18 mouse cellular contexts compared by ENCODE assay signal in genomic region chr2:7092641-7093040, GRCm38 (mm10).
A peak's percentile ranks its signal among the peaks of the same experiment; 100 is the strongest.
DNase-seq lines count a peak whose midpoint lies in the region; ATAC-seq and TF ChIP-seq lines count a peak whose summit lies in the region.
"Had no signal": no experiment of that assay in that cellular context is flagged by ENCODE, and none has a peak within 500 bp of the region (broad histone marks: within the 10 kb centered on the region; RNA-seq: fewer than 3 reads in every experiment).

No protein-coding gene starts in this region.

- H3K27me3 ChIP-seq in midbrain, postnatal 0 days (ENCODE audit: insufficient read depth, low read length): no peaks in the 10 kb centered on the region
- no peaks in the 10 kb centered on the region for H3K27me3 ChIP-seq in midbrain, embryonic 14.5 days (ENCODE audit: control insufficient read depth, insufficient read depth, low read length)
- H3K27me3 ChIP-seq: CH12.LX; hindbrain, embryonic 13.5 days had no signal

- H3K9ac ChIP-seq in midbrain, postnatal 0 days (replicated peaks; ENCODE audit: low read length, poor library complexity, severe bottlenecking): no peak overlapping the region
- H3K9ac ChIP-seq in midbrain, embryonic 14.5 days (replicated peaks; ENCODE audit: low read length): no peak overlapping the region
- H3K9ac ChIP-seq: hindbrain, embryonic 13.5 days had no signal

- intact Hi-C loops in left cerebral cortex, adult 2 months (cut with DNase I): no loop called here

- no peaks in the 10 kb centered on the region; the same call in 1 of the 2 replicates for H3K4me1 ChIP-seq in midbrain, postnatal 0 days (ENCODE audit: insufficient read depth, low read length)
- H3K4me1 ChIP-seq in midbrain, embryonic 14.5 days (ENCODE audit: control insufficient read depth, insufficient read depth, low read length): peaks cover 9% of the 10 kb centered on the region; the same call in 1 of the 2 replicates

- 93% methylated on average over 5 of the region's 5 CpGs for WGBS in midbrain, postnatal 0 days
- 98% methylated on average over 5 of the region's 5 CpGs for WGBS in midbrain, embryonic 14.5 days

- no peaks in the 10 kb centered on the region for H3K36me3 ChIP-seq in midbrain, postnatal 0 days (ENCODE audit: insufficient read depth, low read length)
- no peaks in the 10 kb centered on the region for H3K36me3 ChIP-seq in midbrain, embryonic 14.5 days (ENCODE audit: control insufficient read depth, insufficient read depth, low read length)
- H3K36me3 ChIP-seq: embryonic facial prominence, embryonic 10.5 days; heart, embryonic 10.5 days; hindbrain, embryonic 13.5 days had no signal

- H3K9me3 ChIP-seq in midbrain, postnatal 0 days (ENCODE audit: low read length): no peaks in the 10 kb centered on the region
- peaks cover 3% of the 10 kb centered on the region; the same call in 1 of the 2 replicates for H3K9me3 ChIP-seq in midbrain, embryonic 14.5 days (ENCODE audit: control insufficient read depth, low read length)
- H3K9me3 ChIP-seq: embryonic facial prominence, embryonic 10.5 days; heart, embryonic 10.5 days; hindbrain, embryonic 13.5 days had no signal

- ATAC-seq in midbrain, postnatal 0 days (ENCODE audit: low FRiP score): no peak
- ATAC-seq in midbrain, embryonic 14.5 days (ENCODE audit: low FRiP score, low TSS enrichment): no peak
- ATAC-seq: forebrain, embryonic 14.5 days had no signal

- H3K27ac ChIP-seq in left cerebral cortex, adult 2 months: peak overlapping the region; percentile 60
- no peak overlapping the region for H3K27ac ChIP-seq in midbrain, postnatal 0 days (ENCODE audit: low read depth, low read length)
- H3K27ac ChIP-seq in midbrain, embryonic 14.5 days (replicated peaks; ENCODE audit: low read depth, low read length): no peak overlapping the region
- H3K27ac ChIP-seq: embryonic facial prominence, embryonic 10.5 days; heart, embryonic 10.5 days; hindbrain, embryonic 13.5 days had no signal

- peak; percentile 57 for DNase-seq in heart, adult 11 months
- DNase-seq in heart, postnatal 4 days: no peak
- DNase-seq in left cerebral cortex, adult 2 months (ENCODE audit: extremely low spot score in 1 of 2, low spot score in 2 of 2): no peak
- no peak for DNase-seq in left cerebral cortex, adult 9 months (ENCODE audit: low spot score in 2 of 2)
- no peak for DNase-seq in midbrain, postnatal 0 days (ENCODE audit: low spot score)
- DNase-seq in midbrain, embryonic 14.5 days: no peak
- DNase-seq: adrenal gland, adult 2 months; adrenal gland, postnatal 25 days; cerebellum, adult 18-20 months; cerebellum, adult 9-11 months; cerebellum, postnatal 36 days; gastrocnemius, postnatal 14 days; heart, postnatal 10 days had no signal

- TF ChIP-seq CTCF in left cerebral cortex, adult 2 months (IDR thresholded peaks at IDR 0.05): peak; percentile 27
- TF ChIP-seq CTCF in midbrain, postnatal 0 days (IDR thresholded peaks at IDR 0.05): peak; percentile 29

- no peak overlapping the region for H3K4me2 ChIP-seq in midbrain, postnatal 0 days (ENCODE audit: low read depth, low read length, poor library complexity, severe bottlenecking)
- H3K4me2 ChIP-seq in midbrain, embryonic 14.5 days (ENCODE audit: low read length): no peak overlapping the region
- H3K4me2 ChIP-seq: hindbrain, embryonic 13.5 days had no signal

- no peak overlapping the region for H3K4me3 ChIP-seq in left cerebral cortex, adult 2 months
- no peak overlapping the region for H3K4me3 ChIP-seq in midbrain, postnatal 0 days (ENCODE audit: low read depth, low read length)
- no peak overlapping the region for H3K4me3 ChIP-seq in midbrain, embryonic 14.5 days (replicated peaks; ENCODE audit: low read depth, low read length)
- H3K4me3 ChIP-seq: embryonic facial prominence, embryonic 10.5 days; heart, embryonic 10.5 days; hindbrain, embryonic 13.5 days had no signal
